Mouse (Mus musculus): ENCODE measurements around the gene Irf4. TPM values are rescaled to one million over a fixed set of nuclear protein-coding genes. Genes with fewer than 3 reads are reported as not detected.

Irf4 gene
- polyA plus RNA-seq, 1 experiment from 2014 or later: 0.06 TPM

GRCm38 (mm10) chr13:30755998-30756639, 7.1 kb downstream of the Irf4 start:
- Histone ChIP-seq H3K4me2 (no peak overlapping the region), H3K27me3 (peaks cover 25% of the 10 kb centered on the region), H3K36me3 (replicated peaks) (no peaks in the 10 kb centered on the region), H3K27ac (no peak overlapping the region), H3K4me3 (replicated peaks) (no peak overlapping the region), H3K4me1 (no peaks in the 10 kb centered on the region), H3K9me3 (no peaks in the 10 kb centered on the region), H3K9ac (no peak overlapping the region)
- WGBS: 70% methylated on average over 9 of the region's 9 CpGs
- ATAC-seq (ENCODE audit: low FRiP score): no peak

- H3K4me2 ChIP-seq: no peak overlapping the region
- WGBS: 89% methylated on average over 14 of the region's 14 CpGs
- H3K4me1 ChIP-seq: no peaks in the 10 kb centered on the region
- H3K27me3 ChIP-seq: peaks cover 13% of the 10 kb centered on the region
- no peak overlapping the region for H3K9ac ChIP-seq
- H3K36me3 ChIP-seq (replicated peaks): no peaks in the 10 kb centered on the region
- H3K4me3 ChIP-seq (replicated peaks): no peak overlapping the region
- H3K9me3 ChIP-seq: no peaks in the 10 kb centered on the region
- ATAC-seq (ENCODE audit: low FRiP score): no peak
- H3K27ac ChIP-seq: no peak overlapping the region
Measured at GRCm38 (mm10) chr13:30757264-30757900, 8.4 kb downstream of the Irf4 start.

- Histone ChIP-seq H3K4me2 (no peak overlapping the region), H3K4me3 (replicated peaks) (no peak overlapping the region), H3K27me3 (no peaks in the 10 kb centered on the region), H3K9me3 (no peaks in the 10 kb centered on the region), H3K9ac (no peak overlapping the region), H3K36me3 (replicated peaks) (no peaks in the 10 kb centered on the region), H3K27ac (no peak overlapping the region), H3K4me1 (no peaks in the 10 kb centered on the region)
- WGBS: 78% methylated on average over 11 of the region's 11 CpGs
- no peak for ATAC-seq (ENCODE audit: low FRiP score)
Measured at GRCm38 (mm10) chr13:30758789-30759381, 9.9 kb downstream of the Irf4 start.

DNA sequence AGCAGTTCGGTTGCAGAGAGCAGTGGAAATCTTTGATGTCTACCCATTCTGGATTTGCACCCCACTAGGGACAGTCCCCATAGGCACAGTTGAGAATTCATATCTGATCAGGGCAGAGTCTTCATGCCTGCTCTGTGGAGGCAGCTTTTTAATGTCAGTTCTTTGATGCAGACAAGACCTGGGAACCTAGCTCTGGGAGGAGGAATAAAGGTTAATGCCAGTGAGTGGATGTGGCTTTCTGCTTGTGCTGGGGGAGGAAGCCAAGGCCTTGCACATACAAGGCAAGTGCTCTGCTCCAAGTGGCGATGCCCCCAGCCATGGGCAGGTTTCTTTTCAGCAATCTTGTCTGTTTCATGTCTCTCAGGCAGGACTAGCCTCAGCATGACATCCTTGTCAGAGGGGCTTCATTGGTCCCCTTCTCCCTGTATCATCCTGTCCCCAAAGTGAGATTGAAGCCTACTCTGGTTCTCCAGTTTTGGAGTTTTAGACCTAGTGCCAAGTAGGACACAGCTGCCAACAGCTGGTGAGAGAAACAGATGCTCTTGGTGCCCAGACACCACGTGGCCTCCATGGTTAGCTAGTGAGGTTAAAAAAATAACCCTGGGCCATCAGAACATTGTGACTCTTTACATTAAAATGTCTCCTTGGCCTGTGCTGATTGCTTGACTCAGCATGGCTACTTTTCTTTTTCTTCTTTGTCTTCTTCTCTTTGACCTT, 11.5 kb downstream of the Irf4 start:
- Histone ChIP-seq H3K4me1 (no peaks in the 10 kb centered on the region), H3K27me3 (no peaks in the 10 kb centered on the region), H3K4me3 (replicated peaks) (no peak overlapping the region), H3K9ac (no peak overlapping the region), H3K9me3 (no peaks in the 10 kb centered on the region), H3K36me3 (replicated peaks) (no peaks in the 10 kb centered on the region), H3K4me2 (no peak overlapping the region), H3K27ac (no peak overlapping the region)
- ATAC-seq (ENCODE audit: low FRiP score): no peak
- WGBS: 83% methylated on average over 3 of the region's 3 CpGs

DNA sequence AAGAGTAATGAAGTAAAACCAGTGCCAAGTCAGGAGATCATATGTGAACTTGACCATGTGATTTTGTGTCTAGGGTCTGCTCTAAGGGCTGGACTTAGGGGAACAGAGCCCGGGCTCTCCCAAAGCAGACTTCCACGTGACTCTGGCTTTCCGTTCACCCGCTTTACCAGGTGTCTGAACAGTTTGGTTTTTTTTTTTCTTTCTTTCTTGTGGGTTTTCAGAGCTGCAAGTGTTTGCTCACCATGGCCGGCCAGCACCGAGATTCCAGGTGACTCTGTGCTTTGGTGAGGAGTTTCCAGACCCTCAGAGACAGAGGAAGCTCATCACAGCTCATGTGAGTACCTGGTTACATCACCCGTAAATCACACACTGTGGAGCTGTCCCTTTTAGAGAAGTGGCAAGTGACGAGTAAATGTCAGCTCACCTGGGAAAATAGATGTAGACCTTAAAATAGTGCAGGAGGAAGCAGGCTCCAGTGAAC, 12.2 kb downstream of the Irf4 start:
- WGBS: 92% methylated on average over 8 of the region's 8 CpGs
- Histone ChIP-seq H3K4me1 (no peaks in the 10 kb centered on the region), H3K4me2 (no peak overlapping the region), H3K4me3 (replicated peaks) (no peak overlapping the region), H3K9ac (no peak overlapping the region), H3K9me3 (no peaks in the 10 kb centered on the region), H3K27me3 (no peaks in the 10 kb centered on the region), H3K27ac (no peak overlapping the region), H3K36me3 (replicated peaks) (no peaks in the 10 kb centered on the region)
- no peak for ATAC-seq (ENCODE audit: low FRiP score)

GRCm38 (mm10) chr13:30762224-30762623, 13.2 kb downstream of the Irf4 start:
- Histone ChIP-seq H3K9ac (no peak overlapping the region), H3K4me1 (no peaks in the 10 kb centered on the region), H3K9me3 (no peaks in the 10 kb centered on the region), H3K36me3 (replicated peaks) (no peaks in the 10 kb centered on the region), H3K27me3 (no peaks in the 10 kb centered on the region), H3K27ac (no peak overlapping the region), H3K4me3 (replicated peaks) (no peak overlapping the region), H3K4me2 (no peak overlapping the region)
- no peak for ATAC-seq (ENCODE audit: low FRiP score)
- 85% methylated on average over 4 of the region's 4 CpGs for WGBS

DNA sequence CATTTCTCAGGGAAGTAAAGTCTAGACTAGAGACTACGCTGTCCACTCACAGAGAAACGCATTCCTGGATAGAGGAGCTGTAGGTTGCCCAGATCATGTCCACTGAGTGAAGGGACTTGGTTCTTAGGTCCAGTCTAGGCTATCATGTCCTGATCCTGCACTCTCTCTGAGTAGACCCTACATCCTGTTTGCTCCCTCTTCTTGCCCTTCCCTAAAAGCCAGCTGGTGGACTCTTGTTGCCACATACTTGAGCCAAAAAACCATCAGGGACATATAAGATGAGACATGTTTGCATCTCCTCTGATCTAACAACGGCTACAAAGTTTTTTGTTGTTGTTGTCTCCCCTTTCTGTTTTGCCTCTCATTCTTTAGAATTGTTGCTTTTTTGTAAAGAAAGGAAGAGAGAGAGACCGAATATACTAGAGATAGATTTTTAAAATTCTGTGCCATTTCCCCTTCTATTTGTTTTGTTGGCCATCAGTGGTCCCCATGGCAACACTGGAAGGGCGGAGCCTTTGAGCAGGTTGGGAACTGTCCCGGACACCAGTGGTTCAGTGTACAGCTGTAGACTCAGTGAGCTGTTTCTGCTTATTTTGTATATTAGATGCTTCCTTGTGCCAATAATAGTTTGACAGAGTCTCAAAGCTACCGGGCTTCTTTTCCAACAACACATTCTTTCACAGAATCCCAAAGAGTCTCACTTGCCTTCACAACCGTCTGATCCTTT, 15.2 kb downstream of the Irf4 start:
- 82% methylated on average over 8 of the region's 8 CpGs for WGBS
- no peak for ATAC-seq (ENCODE audit: low FRiP score)
- H3K27me3 ChIP-seq: no peaks in the 10 kb centered on the region
- no peak overlapping the region for H3K4me3 ChIP-seq (replicated peaks)
- H3K4me1 ChIP-seq: no peaks in the 10 kb centered on the region
- no peak overlapping the region for H3K27ac ChIP-seq
- H3K36me3 ChIP-seq (replicated peaks): no peaks in the 10 kb centered on the region
- H3K9me3 ChIP-seq: no peaks in the 10 kb centered on the region
- H3K4me2 ChIP-seq: no peak overlapping the region
- no peak overlapping the region for H3K9ac ChIP-seq

GRCm38 (mm10) chr13:30765906-30766305, 16.9 kb downstream of the Irf4 start:
- no peak overlapping the region for H3K9ac ChIP-seq
- 84% methylated on average over 5 of the region's 5 CpGs for WGBS

GRCm38 (mm10) chr13:30766636-30767476, 17.8 kb downstream of the Irf4 start:
- Histone ChIP-seq H3K9ac (no peak overlapping the region), H3K4me1 (no peaks in the 10 kb centered on the region), H3K4me2 (no peak overlapping the region), H3K27me3 (no peaks in the 10 kb centered on the region), H3K36me3 (replicated peaks) (no peaks in the 10 kb centered on the region), H3K4me3 (replicated peaks) (no peak overlapping the region), H3K9me3 (no peaks in the 10 kb centered on the region), H3K27ac (no peak overlapping the region)
- ATAC-seq (ENCODE audit: low FRiP score): no peak
- WGBS: 92% methylated on average over 5 of the region's 5 CpGs

More at GRCm38 (mm10) chr13:30765906-30766305, 16.9 kb downstream of the Irf4 start:
- no peak for ATAC-seq (ENCODE audit: low FRiP score)
- no peak overlapping the region for H3K27ac ChIP-seq
- H3K4me2 ChIP-seq: no peak overlapping the region
- H3K4me3 ChIP-seq (replicated peaks): no peak overlapping the region
- no peaks in the 10 kb centered on the region for H3K27me3 ChIP-seq
- H3K36me3 ChIP-seq (replicated peaks): no peaks in the 10 kb centered on the region
- no peaks in the 10 kb centered on the region for H3K4me1 ChIP-seq
- H3K9me3 ChIP-seq: no peaks in the 10 kb centered on the region

- Histone ChIP-seq H3K36me3 (replicated peaks) (no peaks in the 10 kb centered on the region), H3K27me3 (no peaks in the 10 kb centered on the region), H3K27ac (no peak overlapping the region), H3K9ac (no peak overlapping the region), H3K4me3 (replicated peaks) (no peak overlapping the region), H3K4me1 (no peaks in the 10 kb centered on the region), H3K9me3 (no peaks in the 10 kb centered on the region), H3K4me2 (no peak overlapping the region)
- 92% methylated on average over 6 of the region's 6 CpGs for WGBS
- ATAC-seq (ENCODE audit: low FRiP score): no peak
Measured at GRCm38 (mm10) chr13:30767477-30768127, 18.6 kb downstream of the Irf4 start.

- ATAC-seq (ENCODE audit: low FRiP score): no peak
- H3K4me3 ChIP-seq (replicated peaks): no peak overlapping the region
- WGBS: 92% methylated on average over 2 of the region's 2 CpGs
Measured at GRCm38 (mm10) chr13:30776021-30776420, 27.0 kb downstream of the Irf4 start.

More at GRCm38 (mm10) chr13:30776021-30776420, 27.0 kb downstream of the Irf4 start:
- no peak overlapping the region for H3K9ac ChIP-seq
- no peaks in the 10 kb centered on the region for H3K9me3 ChIP-seq
- H3K36me3 ChIP-seq (replicated peaks): no peaks in the 10 kb centered on the region
- H3K27ac ChIP-seq: no peak overlapping the region
- H3K4me2 ChIP-seq: no peak overlapping the region
- H3K27me3 ChIP-seq: no peaks in the 10 kb centered on the region
- no peaks in the 10 kb centered on the region for H3K4me1 ChIP-seq

Measured in forebrain, embryonic 12.5 days (tissue).